Mouse (Mus musculus) embryo, embryonic 10 days (tissue): ENCODE data around the gene Hist1h4d.

Experiments used
- DNase-seq: peaks from one replicate; pipeline ENCODE4 v3.0.0-alpha.2; 2015; ENCODE audit warnings: low spot score

Hist1h4d gene

GRCm38 (mm10) chr13:23593051-23593770 is 11.8 kb downstream of the Hist1h4d start:
- no peak for DNase-seq

DNA sequence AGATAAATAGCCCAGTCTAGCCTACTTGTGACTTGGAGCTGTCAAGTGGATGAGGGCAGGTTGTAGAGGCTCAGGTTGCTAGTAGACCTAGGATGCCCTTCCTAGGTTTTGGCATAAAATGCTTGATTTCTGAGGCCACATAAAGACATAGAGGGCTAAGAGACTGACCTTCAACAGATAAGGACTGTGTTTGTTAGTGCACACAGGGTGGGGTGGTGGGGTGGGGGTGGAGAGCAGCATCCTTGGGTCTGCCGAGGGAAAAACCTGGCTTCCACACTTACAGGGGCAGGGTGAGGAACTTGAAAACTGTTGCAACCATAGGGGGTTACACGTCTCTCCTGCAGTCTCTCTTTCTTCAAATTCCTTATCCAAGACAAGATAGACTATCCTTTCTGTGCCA is 13.8 kb downstream of the Hist1h4d start:
- no peak for DNase-seq

- no peak for DNase-seq
Measured at GRCm38 (mm10) chr13:23595622-23596372, 14.4 kb downstream of the Hist1h4d start.

DNA sequence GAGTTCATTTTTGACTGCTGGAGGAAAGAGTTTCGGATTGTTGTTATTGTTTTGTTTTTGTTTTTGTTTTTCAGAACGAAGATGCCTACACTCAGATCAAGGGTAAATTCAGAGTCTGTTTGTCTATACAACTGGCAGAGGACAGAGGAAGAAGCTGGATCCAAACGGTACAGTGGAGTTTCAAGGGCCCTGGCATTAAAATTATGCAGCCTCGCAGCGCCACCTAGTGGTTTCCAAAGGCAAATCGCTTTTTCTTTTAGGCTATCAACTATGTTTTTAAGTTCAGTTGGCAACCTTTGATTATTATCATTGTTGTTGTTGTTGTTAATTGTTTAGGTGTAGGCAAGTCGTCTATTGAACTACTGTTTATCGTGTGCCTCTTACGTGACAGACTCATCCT is 16.6 kb downstream of the Hist1h4d start:
- peak; percentile 79 for DNase-seq

DNA sequence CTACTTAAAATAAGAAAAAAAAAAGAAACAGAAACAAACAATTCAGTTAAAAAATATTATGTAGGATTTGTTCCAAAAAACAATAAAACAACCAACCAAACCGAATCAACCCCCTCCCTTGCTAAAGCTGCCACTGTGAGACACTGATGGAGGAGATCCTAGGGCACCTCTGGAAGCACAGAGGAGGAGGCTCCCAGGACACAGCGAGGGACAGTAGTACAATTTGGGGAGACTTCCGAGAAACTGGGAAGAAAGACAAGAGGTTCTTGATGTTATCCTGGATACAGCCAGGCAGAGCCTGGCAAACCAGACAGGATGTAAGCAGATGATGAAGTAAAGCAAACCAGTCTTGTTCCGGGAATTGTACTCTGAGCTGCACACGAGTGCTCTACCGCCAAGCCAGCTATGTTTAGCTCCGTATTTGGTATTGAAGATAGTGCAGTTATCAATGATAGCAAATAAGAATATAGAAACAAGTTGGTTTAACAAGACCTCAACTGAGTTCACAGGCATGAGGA is 21.8 kb downstream of the Hist1h4d start:
- DNase-seq, result no peak

- no peak for DNase-seq
Measured at GRCm38 (mm10) chr13:23604452-23604851, 23.1 kb downstream of the Hist1h4d start.

- no peak for DNase-seq
Measured at GRCm38 (mm10) chr13:23605052-23605451, 23.7 kb downstream of the Hist1h4d start.

GRCm38 (mm10) chr13:23609209-23609608 is 27.8 kb downstream of the Hist1h4d start:
- no peak for DNase-seq

- no peak for DNase-seq
Measured at GRCm38 (mm10) chr13:23609844-23610243, 28.4 kb downstream of the Hist1h4d start.

GRCm38 (mm10) chr13:23610393-23610792 is 29.0 kb downstream of the Hist1h4d start:
- no peak for DNase-seq

GRCm38 (mm10) chr13:23611638-23612037 is 30.2 kb downstream of the Hist1h4d start:
- no peak for DNase-seq

DNA sequence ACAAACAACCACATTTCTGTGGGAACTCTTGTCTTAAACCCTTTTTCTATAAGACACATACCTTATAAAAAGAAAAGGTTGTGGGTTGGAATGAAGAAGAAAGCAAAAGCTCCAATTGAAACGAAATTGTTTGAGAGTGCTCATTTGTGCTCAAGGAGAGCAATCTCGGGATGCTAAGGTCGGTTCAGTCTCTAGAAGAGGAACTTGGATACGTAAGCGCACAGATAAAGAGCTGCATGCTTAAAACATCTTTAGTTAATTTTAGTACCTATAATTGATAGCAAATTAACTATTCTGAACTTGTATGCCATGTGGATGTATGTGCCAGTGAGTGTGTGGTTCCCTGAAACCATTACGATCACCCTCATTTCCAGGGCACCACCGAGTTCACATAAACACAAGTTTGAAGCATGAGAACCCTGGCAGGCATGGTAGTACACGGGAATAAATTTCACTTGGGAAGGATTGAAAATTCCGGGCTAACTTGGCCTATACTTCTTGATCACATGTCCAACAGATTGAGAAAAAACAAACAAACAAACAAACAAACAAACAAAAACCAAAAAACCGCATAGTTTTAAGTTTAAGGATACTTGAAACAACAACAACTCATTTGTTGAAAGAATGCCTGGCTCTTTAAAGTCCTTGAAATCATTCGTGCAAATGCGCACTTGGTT is 38.8 kb downstream of the Hist1h4d start:
- DNase-seq, result peak; percentile 22

DNA sequence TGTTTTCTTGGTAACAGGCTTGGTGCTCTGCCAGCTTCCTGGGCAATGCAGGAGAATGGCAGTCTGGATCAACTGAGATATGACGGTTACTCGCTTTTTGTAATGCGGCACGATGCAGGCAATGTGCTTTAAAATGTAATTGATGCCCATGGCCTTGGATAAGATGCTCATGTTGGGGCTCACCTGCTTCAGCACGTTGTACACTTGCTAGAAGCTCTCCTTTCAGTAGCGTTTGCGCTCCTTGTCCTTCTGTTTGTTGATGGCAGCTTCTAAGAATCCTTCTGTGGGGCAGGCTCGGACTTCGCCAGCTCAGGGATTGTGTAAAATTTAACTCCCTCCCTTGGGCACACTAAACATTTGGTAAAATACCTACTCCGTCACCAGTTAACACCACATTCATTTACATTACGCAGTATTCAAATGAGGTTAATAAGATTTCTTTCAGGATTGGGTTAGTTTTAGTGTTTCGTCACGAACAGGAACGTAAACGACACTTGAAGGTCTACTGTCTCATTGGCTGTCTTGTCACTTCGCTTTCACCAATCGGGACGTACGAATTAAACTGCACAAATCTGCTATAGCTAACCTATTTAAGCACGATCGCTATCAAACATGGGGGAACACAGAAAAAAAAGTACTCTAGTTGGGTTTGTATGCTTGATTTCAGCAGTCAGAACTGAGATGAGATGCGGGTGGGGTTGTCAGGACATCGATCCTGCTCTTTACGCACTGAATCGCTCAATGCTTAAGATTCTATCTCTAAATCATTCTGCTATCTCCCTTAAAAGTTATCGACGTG is 39.5 kb downstream of the Hist1h4d start, which contains the start of gene Hist1h2be:
TSS of gene Hist1h2be (minus strand) at position 392 of the 799 bp plus-strand sequence.
- DNase-seq, result peak; percentile 95

- peak; percentile 87 for DNase-seq
Measured at GRCm38 (mm10) chr13:23621532-23622174, 40.3 kb downstream of the Hist1h4d start.

DNA sequence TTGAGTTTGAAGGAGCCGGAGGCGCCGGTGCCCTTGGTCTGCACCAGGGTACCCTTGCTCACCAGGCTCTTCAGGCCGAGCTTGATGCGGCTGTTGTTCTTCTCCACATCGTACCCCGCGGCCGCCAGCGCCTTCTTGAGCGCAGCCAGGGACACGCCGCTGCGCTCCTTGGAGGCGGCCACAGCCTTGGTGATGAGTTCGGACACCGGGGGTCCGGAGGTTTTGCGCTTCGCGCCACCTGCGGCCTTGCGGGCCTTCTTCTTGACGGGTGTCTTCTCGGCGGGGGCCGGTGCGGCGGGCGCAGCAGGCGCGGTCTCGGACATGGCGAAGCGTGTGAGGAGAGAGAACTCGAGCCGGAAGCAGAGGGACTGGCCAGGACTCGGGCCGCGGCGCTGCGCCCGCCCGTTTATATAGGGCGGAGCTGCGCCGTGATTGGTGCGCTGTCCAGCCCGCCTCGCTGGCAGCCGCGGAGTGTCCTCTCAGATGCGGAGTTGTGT is 40.8 kb downstream of the Hist1h4d start, which contains the start of gene Hist1h1e:
TSS of gene Hist1h1e (minus strand) at position 384 of the 497 bp plus-strand sequence.
- DNase-seq, result peak; percentile 90

GRCm38 (mm10) chr13:23622861-23623450 is 41.6 kb downstream of the Hist1h4d start:
- DNase-seq, result peak; percentile 13

GRCm38 (mm10) chr13:23630653-23631052 is 49.3 kb downstream of the Hist1h4d start:
- peak; percentile 58 for DNase-seq
